Mouse (Mus musculus): ENCODE results near the gene Neu3.

DNA sequence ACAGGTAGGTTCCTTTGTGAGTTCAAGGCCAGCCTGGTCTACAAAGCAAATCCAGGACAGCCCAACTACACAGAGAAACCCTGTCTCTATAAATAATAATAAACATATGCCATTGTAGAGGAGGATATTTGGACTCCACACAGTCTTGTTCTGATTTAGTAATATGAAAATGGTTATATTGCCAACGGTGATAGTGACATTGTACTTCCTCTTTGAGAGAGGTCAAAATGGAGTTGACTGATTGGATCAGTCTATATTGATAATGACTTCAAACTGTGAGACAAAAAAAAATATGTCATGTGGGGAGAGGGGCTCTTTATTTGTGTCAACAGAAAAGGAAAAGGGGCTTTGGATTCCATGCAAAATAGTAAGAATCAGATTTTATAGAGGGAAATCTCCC is 22.9 kb downstream of the Neu3 start:
- TF ChIP-seq POLR2A (IDR thresholded peaks at IDR 0.05; ENCODE audit: low read depth, low read length): no peak
- no peak for TF ChIP-seq CTCF (IDR thresholded peaks at IDR 0.05; ENCODE audit: borderline replicate concordance, insufficient read depth, low read length)

Measured in embryonic fibroblast, embryonic 13.5 days (primary cell).